In the genomic region with DNA sequence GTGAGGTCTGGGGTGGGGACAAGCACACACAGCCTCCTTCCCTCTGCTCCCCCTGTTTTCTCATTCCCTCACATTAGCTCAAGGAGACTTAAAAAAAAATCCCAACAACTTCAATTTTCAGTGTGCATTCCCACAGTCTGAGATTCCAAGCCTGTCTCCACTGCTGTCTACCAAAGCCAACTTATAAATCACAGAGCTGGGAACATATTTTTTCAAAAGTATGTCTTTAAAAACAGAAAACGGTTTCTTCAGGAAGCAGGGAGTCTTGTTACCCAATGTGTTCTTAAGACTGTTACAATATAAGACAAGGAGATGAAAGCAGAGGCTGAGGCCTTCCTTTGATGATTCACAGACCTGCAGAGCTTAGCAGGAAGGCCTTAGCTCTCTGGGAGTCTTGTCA, we compare ENCODE assay signal across 30 mouse cellular contexts. TPM values are rescaled to one million over a fixed set of nuclear protein-coding genes. Genes with fewer than 3 reads are reported as not detected.
DNase-seq lines count a peak whose midpoint lies in the region; ATAC-seq and TF ChIP-seq lines count a peak whose summit lies in the region.
"Had no signal": no experiment of that assay in that cellular context is flagged by ENCODE, and none has a peak within 500 bp of the region (broad histone marks: within the 10 kb centered on the region; RNA-seq: fewer than 3 reads in every experiment).

No protein-coding gene starts in this region.

- H3K4me3 ChIP-seq in forebrain, embryonic 13.5 days: no peak overlapping the region
- no peak overlapping the region for H3K4me3 ChIP-seq in forebrain, embryonic 12.5 days (replicated peaks)
- no peak overlapping the region for H3K4me3 ChIP-seq in kidney, embryonic 15.5 days (replicated peaks)
- no peak overlapping the region for H3K4me3 ChIP-seq in kidney, embryonic 14.5 days (ENCODE audit: low read length)
- H3K4me3 ChIP-seq in lung, embryonic 14.5 days (ENCODE audit: low read depth, low read length): no peak overlapping the region
- H3K4me3 ChIP-seq: embryonic facial prominence, embryonic 12.5 days; hindbrain, embryonic 12.5 days; intestine, embryonic 15.5 days; limb, embryonic 10.5 days; limb, embryonic 15.5 days; liver, embryonic 15.5 days had no signal

- H3K36me3 ChIP-seq in forebrain, embryonic 13.5 days (ENCODE audit: poor library complexity, severe bottlenecking): peaks cover 78% of the 10 kb centered on the region
- H3K36me3 ChIP-seq in forebrain, embryonic 12.5 days (replicated peaks): peaks cover 42% of the 10 kb centered on the region; the same call in 1 of the 2 replicates
- peaks cover 84% of the 10 kb centered on the region for H3K36me3 ChIP-seq in kidney, embryonic 15.5 days
- H3K36me3 ChIP-seq in kidney, embryonic 14.5 days (ENCODE audit: control insufficient read depth, insufficient read depth, low read length): peaks cover 57% of the 10 kb centered on the region
- H3K36me3 ChIP-seq in lung, embryonic 14.5 days (ENCODE audit: insufficient read depth): peaks cover 70% of the 10 kb centered on the region

- peak overlapping the region; percentile 19; the same call in 1 of the 2 replicates for H3K27ac ChIP-seq in forebrain, embryonic 13.5 days
- H3K27ac ChIP-seq in forebrain, embryonic 12.5 days: no peak overlapping the region
- H3K27ac ChIP-seq in kidney, embryonic 15.5 days: peak overlapping the region; percentile 28; the same call in 1 of the 2 replicates
- H3K27ac ChIP-seq in kidney, embryonic 14.5 days (ENCODE audit: low read depth, low read length): no peak overlapping the region
- peak overlapping the region; percentile 10; the same call in 1 of the 2 replicates for H3K27ac ChIP-seq in lung, embryonic 14.5 days (ENCODE audit: low read depth)
- H3K27ac ChIP-seq: embryonic facial prominence, embryonic 12.5 days; hindbrain, embryonic 12.5 days; hindbrain, postnatal 0 days; intestine, embryonic 15.5 days; limb, embryonic 10.5 days; limb, embryonic 15.5 days; liver, embryonic 15.5 days had no signal

- no peak for DNase-seq in lung, embryonic 14.5 days
- DNase-seq in lung, postnatal 14 days: no peak
- DNase-seq in fibroblast of lung, adult 2 months (ENCODE audit: low read depth): peak; percentile 76
- DNase-seq in B cell, adult 2 months: no peak
- DNase-seq: adrenal gland, postnatal 14 days; cerebellum, adult 11-12 months; cerebellum, adult 9-11 months; embryo, embryonic 11 days; gastrocnemius, postnatal 10 days; heart, postnatal 36 days; kidney, adult 9 months; kidney, postnatal 4 days; right cerebral cortex, postnatal 25 days; thymus, adult 18-20 months; thymus, postnatal 36 days had no signal

- H3K4me2 ChIP-seq in forebrain, embryonic 13.5 days: no peak overlapping the region
- no peak overlapping the region for H3K4me2 ChIP-seq in forebrain, embryonic 12.5 days
- H3K4me2 ChIP-seq in kidney, embryonic 15.5 days: no peak overlapping the region
- H3K4me2 ChIP-seq in kidney, embryonic 14.5 days (replicated peaks; ENCODE audit: low read depth, low read length): no peak overlapping the region
- no peak overlapping the region for H3K4me2 ChIP-seq in lung, embryonic 14.5 days
- H3K4me2 ChIP-seq: embryonic facial prominence, embryonic 12.5 days; heart, embryonic 11.5 days; hindbrain, embryonic 12.5 days; intestine, embryonic 15.5 days; limb, embryonic 15.5 days; liver, embryonic 15.5 days; midbrain, embryonic 11.5 days had no signal

- H3K4me1 ChIP-seq in forebrain, embryonic 13.5 days: peaks cover 13% of the 10 kb centered on the region
- peaks cover 16% of the 10 kb centered on the region for H3K4me1 ChIP-seq in forebrain, embryonic 12.5 days
- peaks cover 10% of the 10 kb centered on the region for H3K4me1 ChIP-seq in kidney, embryonic 15.5 days
- H3K4me1 ChIP-seq in kidney, embryonic 14.5 days (ENCODE audit: control insufficient read depth, insufficient read depth, low read length): 0 out of 2 replicates have a peak, but pooled peaks cover 5% of the 10 kb centered on the region
- H3K4me1 ChIP-seq in lung, embryonic 14.5 days (ENCODE audit: insufficient read depth): peaks cover 6% of the 10 kb centered on the region; the same call in 1 of the 2 replicates
- H3K4me1 ChIP-seq: embryonic facial prominence, embryonic 12.5 days; hindbrain, embryonic 12.5 days; limb, embryonic 10.5 days; limb, embryonic 15.5 days; liver, embryonic 15.5 days had no signal

- H3K27me3 ChIP-seq in forebrain, embryonic 13.5 days: no peaks in the 10 kb centered on the region
- no peaks in the 10 kb centered on the region for H3K27me3 ChIP-seq in forebrain, embryonic 12.5 days
- H3K27me3 ChIP-seq in kidney, embryonic 15.5 days: no peaks in the 10 kb centered on the region
- no peaks in the 10 kb centered on the region for H3K27me3 ChIP-seq in kidney, embryonic 14.5 days (ENCODE audit: control insufficient read depth, insufficient read depth, low read length)
- H3K27me3 ChIP-seq in lung, embryonic 14.5 days (ENCODE audit: insufficient read depth, low read length): no peaks in the 10 kb centered on the region
- H3K27me3 ChIP-seq: embryonic facial prominence, embryonic 12.5 days; hindbrain, embryonic 12.5 days; intestine, embryonic 15.5 days; limb, embryonic 15.5 days; liver, embryonic 15.5 days; Patski had no signal

- no peaks in the 10 kb centered on the region for H3K9me3 ChIP-seq in forebrain, embryonic 13.5 days (replicated peaks)
- H3K9me3 ChIP-seq in forebrain, embryonic 12.5 days: no peaks in the 10 kb centered on the region
- no peaks in the 10 kb centered on the region for H3K9me3 ChIP-seq in kidney, embryonic 15.5 days (replicated peaks)
- no peaks in the 10 kb centered on the region for H3K9me3 ChIP-seq in kidney, embryonic 14.5 days (ENCODE audit: control insufficient read depth, low read length)
- H3K9me3 ChIP-seq in lung, embryonic 14.5 days (ENCODE audit: low read depth, low read length): no peaks in the 10 kb centered on the region
- H3K9me3 ChIP-seq: embryonic facial prominence, embryonic 12.5 days; hindbrain, embryonic 12.5 days; intestine, embryonic 15.5 days; limb, embryonic 10.5 days; limb, embryonic 15.5 days; liver, embryonic 15.5 days had no signal

- no peak for ATAC-seq in forebrain, embryonic 13.5 days
- ATAC-seq in forebrain, embryonic 12.5 days (ENCODE audit: low FRiP score): no peak
- no peak for ATAC-seq in kidney, embryonic 15.5 days (replicated peaks; ENCODE audit: low FRiP score)
- ATAC-seq in kidney, embryonic 14.5 days (ENCODE audit: low FRiP score, low TSS enrichment): no peak
- ATAC-seq in lung, embryonic 14.5 days (ENCODE audit: insufficient read depth): no peak
- ATAC-seq: hindbrain, postnatal 0 days; intestine, embryonic 15.5 days; midbrain, embryonic 16.5 days; Patski had no signal

- no peak overlapping the region for H3K9ac ChIP-seq in forebrain, embryonic 13.5 days
- no peak overlapping the region for H3K9ac ChIP-seq in forebrain, embryonic 12.5 days
- H3K9ac ChIP-seq in kidney, embryonic 15.5 days: no peak overlapping the region
- no peak overlapping the region for H3K9ac ChIP-seq in kidney, embryonic 14.5 days (ENCODE audit: low read depth, low read length)
- H3K9ac ChIP-seq in lung, embryonic 14.5 days: no peak overlapping the region
- H3K9ac ChIP-seq: embryonic facial prominence, embryonic 12.5 days; hindbrain, embryonic 12.5 days; intestine, embryonic 15.5 days; limb, embryonic 15.5 days; liver, embryonic 15.5 days had no signal

- WGBS in forebrain, embryonic 13.5 days: 47% methylated on average over 1 of the region's 1 CpGs
- 49% methylated on average over 1 of the region's 1 CpGs for WGBS in forebrain, embryonic 12.5 days
- 25% methylated on average over 1 of the region's 1 CpGs for WGBS in kidney, embryonic 15.5 days
- 22% methylated on average over 1 of the region's 1 CpGs for WGBS in kidney, embryonic 14.5 days
- WGBS in lung, embryonic 14.5 days: 33% methylated on average over 1 of the region's 1 CpGs

- no peak for TF ChIP-seq CTCF in lung, embryonic 14.5 days (IDR thresholded peaks at IDR 0.05; ENCODE audit: low read depth)

RNA-seq across cellular contexts. Expression of a gene that starts 20.9 kb away (rescaled TPM):
- polyA plus RNA-seq in forebrain, embryonic 13.5 days (2015; fragmentation: Nextera tagmentation; extraction: Ambion mirVana): 1.1 and 1.5 TPM in 2 replicates
- 0.47 and 0.93 TPM in 2 replicates for polyA plus RNA-seq in forebrain, embryonic 12.5 days (2016; fragmentation: Nextera tagmentation; extraction: Ambion mirVana)
- polyA plus RNA-seq in kidney, embryonic 15.5 days (2015; fragmentation: Nextera tagmentation; extraction: Ambion mirVana): 21.4 and 24.7 TPM in 2 replicates
- polyA plus RNA-seq in kidney, embryonic 14.5 days (2014; fragmentation: Nextera tagmentation; extraction: Ambion mirVana): 11.6 and 20.7 TPM in 2 replicates
- 1.6 and 1.8 TPM in 2 replicates for polyA plus RNA-seq in lung, embryonic 14.5 days (2014; fragmentation: Nextera tagmentation; extraction: Ambion mirVana)

Comparison
In these comparisons a context has a peak if more than half of its experiments do, and no peak if none do; other contexts are left out.
1. H3K27ac ChIP-seq: peak in forebrain, embryonic 13.5 days (single experiment), kidney, embryonic 15.5 days (single experiment) and lung, embryonic 14.5 days (single experiment); none in forebrain, embryonic 12.5 days (single experiment) and kidney, embryonic 14.5 days (single experiment).